Mouse (Mus musculus): ENCODE measurements around the gene Hspa1b. TPM values are rescaled to one million over a fixed set of nuclear protein-coding genes. Genes with fewer than 3 reads are reported as not detected.
"Not testable (repeated sequence)": the region's sequence is repeated elsewhere in the genome, so short reads cannot be mapped to it uniquely, and the experiment has no call there.

Gene Hspa1b
- total and polyA plus RNA-seq, 3 experiments, result 2.9 to 11.2 (median 6.3) TPM

- no peak overlapping the region for H3K9ac ChIP-seq (ENCODE audit: low read depth, low read length)
- no peaks in the 10 kb centered on the region for H3K27me3 ChIP-seq (ENCODE audit: control insufficient read depth, insufficient read depth, low read length)
- H3K4me3 ChIP-seq, result no peak overlapping the region
- no peak overlapping the region for H3K27ac ChIP-seq
- WGBS, result 71% methylated on average over 15 of the region's 15 CpGs
- TF ChIP-seq CTCF (IDR thresholded peaks at IDR 0.05), result no peak
- TF ChIP-seq EP300 (IDR thresholded peaks at IDR 0.05; ENCODE audit: insufficient read depth, low read depth, low read length), result no peak
- no peak for TF ChIP-seq POLR2A (IDR thresholded peaks at IDR 0.05; ENCODE audit: insufficient read depth, low read depth, low read length)
- no peaks in the 10 kb centered on the region for H3K79me2 ChIP-seq (replicated peaks; ENCODE audit: control insufficient read depth, insufficient read depth, low read length)
- H3K4me1 ChIP-seq (ENCODE audit: control insufficient read depth, insufficient read depth, low read length), result peaks cover 10% of the 10 kb centered on the region
- H3K36me3 ChIP-seq (ENCODE audit: control insufficient read depth, insufficient read depth, low read length), result no peaks in the 10 kb centered on the region
- DNase-seq, result peak in 1 of 2 experiments; percentile 16
- intact Hi-C loops (cut with DNase I), result no loop called here
Observed at GRCm38 (mm10) chr17:34998526-34999430, 39.7 kb upstream of the Hspa1b start.

- TF ChIP-seq POLR2A (IDR thresholded peaks at IDR 0.05; ENCODE audit: insufficient read depth, low read depth, low read length) (no peak), CTCF (IDR thresholded peaks at IDR 0.05) (no peak), EP300 (IDR thresholded peaks at IDR 0.05; ENCODE audit: insufficient read depth, low read depth, low read length) (no peak)
- Histone ChIP-seq H3K27me3 (ENCODE audit: control insufficient read depth, insufficient read depth, low read length) (no peaks in the 10 kb centered on the region), H3K79me2 (replicated peaks; ENCODE audit: control insufficient read depth, insufficient read depth, low read length) (no peaks in the 10 kb centered on the region), H3K27ac (no peak overlapping the region), H3K36me3 (ENCODE audit: control insufficient read depth, insufficient read depth, low read length) (no peaks in the 10 kb centered on the region), H3K4me3 (no peak overlapping the region), H3K9ac (ENCODE audit: low read depth, low read length) (no peak overlapping the region), H3K4me1 (ENCODE audit: control insufficient read depth, insufficient read depth, low read length) (peaks cover 4% of the 10 kb centered on the region)
- DNase-seq, result no peak
- 83% methylated on average over 5 of the region's 5 CpGs for WGBS
- intact Hi-C loops (cut with DNase I), result no loop called here
Observed at GRCm38 (mm10) chr17:34997142-34997483, 38.1 kb upstream of the Hspa1b start.

GRCm38 (mm10) chr17:34996411-34997141, 37.5 kb upstream of the Hspa1b start:
- Histone ChIP-seq H3K4me3 (no peak overlapping the region), H3K36me3 (ENCODE audit: control insufficient read depth, insufficient read depth, low read length) (no peaks in the 10 kb centered on the region), H3K9ac (ENCODE audit: low read depth, low read length) (no peak overlapping the region), H3K4me1 (ENCODE audit: control insufficient read depth, insufficient read depth, low read length) (peaks cover 2% of the 10 kb centered on the region), H3K27me3 (ENCODE audit: control insufficient read depth, insufficient read depth, low read length) (no peaks in the 10 kb centered on the region), H3K27ac (no peak overlapping the region), H3K79me2 (replicated peaks; ENCODE audit: control insufficient read depth, insufficient read depth, low read length) (no peaks in the 10 kb centered on the region)
- intact Hi-C loops (cut with DNase I), result no loop called here
- TF ChIP-seq POLR2A (IDR thresholded peaks at IDR 0.05; ENCODE audit: insufficient read depth, low read depth, low read length), result no peak
- no peak for TF ChIP-seq EP300 (IDR thresholded peaks at IDR 0.05; ENCODE audit: insufficient read depth, low read depth, low read length)
- no peak for TF ChIP-seq CTCF (IDR thresholded peaks at IDR 0.05)
- no peak for DNase-seq
- 80% methylated on average over 14 of the region's 14 CpGs for WGBS

GRCm38 (mm10) chr17:34995927-34996326, 36.9 kb upstream of the Hspa1b start:
- WGBS, result 97% methylated on average over 4 of the region's 4 CpGs
- H3K9ac ChIP-seq (ENCODE audit: low read depth, low read length); H3K27me3 ChIP-seq (ENCODE audit: control insufficient read depth, insufficient read depth, low read length); DNase-seq; H3K4me1 ChIP-seq (ENCODE audit: control insufficient read depth, insufficient read depth, low read length); intact Hi-C loops (cut with DNase I); H3K36me3 ChIP-seq (ENCODE audit: control insufficient read depth, insufficient read depth, low read length); H3K27ac ChIP-seq; H3K79me2 ChIP-seq (replicated peaks; ENCODE audit: control insufficient read depth, insufficient read depth, low read length); H3K4me3 ChIP-seq: not testable (repeated sequence)

GRCm38 (mm10) chr17:34995192-34995591, 36.2 kb upstream of the Hspa1b start:
- WGBS, result 82% methylated on average over 4 of the region's 4 CpGs
- H3K9ac ChIP-seq (ENCODE audit: low read depth, low read length); H3K27ac ChIP-seq; H3K4me3 ChIP-seq; H3K36me3 ChIP-seq (ENCODE audit: control insufficient read depth, insufficient read depth, low read length); DNase-seq; intact Hi-C loops (cut with DNase I); H3K27me3 ChIP-seq (ENCODE audit: control insufficient read depth, insufficient read depth, low read length); H3K4me1 ChIP-seq (ENCODE audit: control insufficient read depth, insufficient read depth, low read length); H3K79me2 ChIP-seq (replicated peaks; ENCODE audit: control insufficient read depth, insufficient read depth, low read length): not testable (repeated sequence)
- TF ChIP-seq CTCF (IDR thresholded peaks at IDR 0.05), result peak; percentile 9; the same call in 1 of the 2 replicates

- H3K27ac ChIP-seq, result no peak overlapping the region
- no peak overlapping the region for H3K4me3 ChIP-seq
- intact Hi-C loops (cut with DNase I), result no loop called here
- no peaks in the 10 kb centered on the region for H3K79me2 ChIP-seq (replicated peaks; ENCODE audit: control insufficient read depth, insufficient read depth, low read length)
- no peak overlapping the region for H3K9ac ChIP-seq (ENCODE audit: low read depth, low read length)
- no peaks in the 10 kb centered on the region; the same call in none of the 2 replicates for H3K4me1 ChIP-seq (ENCODE audit: control insufficient read depth, insufficient read depth, low read length)
- TF ChIP-seq CTCF (IDR thresholded peaks at IDR 0.05), result no peak
- no peak for TF ChIP-seq EP300 (IDR thresholded peaks at IDR 0.05; ENCODE audit: insufficient read depth, low read depth, low read length)
- no peak for TF ChIP-seq POLR2A (IDR thresholded peaks at IDR 0.05; ENCODE audit: insufficient read depth, low read depth, low read length)
- DNase-seq, result no peak
- H3K27me3 ChIP-seq (ENCODE audit: control insufficient read depth, insufficient read depth, low read length), result no peaks in the 10 kb centered on the region
- H3K36me3 ChIP-seq (ENCODE audit: control insufficient read depth, insufficient read depth, low read length), result no peaks in the 10 kb centered on the region
Observed at GRCm38 (mm10) chr17:34994751-34995150, 35.7 kb upstream of the Hspa1b start.
